Mouse (Mus musculus): ENCODE results near the gene Oasl2. TPM values are rescaled to one million over a fixed set of nuclear protein-coding genes. Genes with fewer than 3 reads are reported as not detected.

Gene Oasl2
- polyA plus RNA-seq, 1 experiment from 2014 or later, result 3.5 TPM

DNA sequence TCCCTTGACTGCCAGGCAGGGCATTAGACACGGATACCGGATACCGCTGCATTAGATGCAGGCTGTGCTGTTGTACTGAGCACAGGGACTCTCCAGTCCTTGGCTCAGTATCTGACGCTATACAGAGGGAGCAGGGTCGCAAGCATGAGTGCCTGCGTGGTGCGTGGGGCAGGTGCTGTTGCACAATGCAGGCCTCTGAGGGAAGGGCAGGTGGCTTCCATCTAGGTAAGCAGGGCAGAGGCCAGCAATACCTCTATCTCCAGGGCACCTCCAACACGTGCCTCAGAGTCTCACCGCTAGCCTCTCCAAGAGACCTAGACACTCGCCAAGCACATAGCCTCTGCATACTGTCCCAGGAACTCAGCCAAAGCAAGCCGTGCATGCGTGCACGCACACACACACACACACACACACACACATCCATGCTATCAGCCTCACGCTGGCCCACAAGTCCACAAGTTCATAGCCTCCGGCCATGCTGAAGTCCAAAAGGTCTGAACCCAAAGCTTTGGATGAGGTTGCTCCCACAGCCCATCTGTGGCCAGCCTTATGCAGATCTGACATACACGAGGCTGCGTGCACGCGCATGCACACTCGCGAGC is 54.6 kb downstream of the Oasl2 start:
- H3K27ac ChIP-seq (replicated peaks; ENCODE audit: low read depth, low read length), result no peak overlapping the region
- no peak overlapping the region for H3K4me3 ChIP-seq (ENCODE audit: low read depth, low read length)
- H3K4me2 ChIP-seq (ENCODE audit: low read depth, low read length), result no peak overlapping the region
- peaks cover 35% of the 10 kb centered on the region for H3K36me3 ChIP-seq (ENCODE audit: control insufficient read depth, insufficient read depth, low read length)
- WGBS, result 73% methylated on average over 21 of the region's 21 CpGs
- peaks cover 7% of the 10 kb centered on the region; the same call in 1 of the 2 replicates for H3K4me1 ChIP-seq (ENCODE audit: control insufficient read depth, insufficient read depth, low read length)
- no peak overlapping the region for H3K9ac ChIP-seq (ENCODE audit: low read depth, low read length)
- H3K27me3 ChIP-seq (replicated peaks; ENCODE audit: control insufficient read depth, insufficient read depth, low read length), result no peaks in the 10 kb centered on the region
- ATAC-seq (ENCODE audit: low read depth), result no peak; the same call in 1 of the 2 replicates
- no peaks in the 10 kb centered on the region for H3K9me3 ChIP-seq (ENCODE audit: control insufficient read depth, low read length)
- DNase-seq (ENCODE audit: low spot score), result no peak

DNA sequence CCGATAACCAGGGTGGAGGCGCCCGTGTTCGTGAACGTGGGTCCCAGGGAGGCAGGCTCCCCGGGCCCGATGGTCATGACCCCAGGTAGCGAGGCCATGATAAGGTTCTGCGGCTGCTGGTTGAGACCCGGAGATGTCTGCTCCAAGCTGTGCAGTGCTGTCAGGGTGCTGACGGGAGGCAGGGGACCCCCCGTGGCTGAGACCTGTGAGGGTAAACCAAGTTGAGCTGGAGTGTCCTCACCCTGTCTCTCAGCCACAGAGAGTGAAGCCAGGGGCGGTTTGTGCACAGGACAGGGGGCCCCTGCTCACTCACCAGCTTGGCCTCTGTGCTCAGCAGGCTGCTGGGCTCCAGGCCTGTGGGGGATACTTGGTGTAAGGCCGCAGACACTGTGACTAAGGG is 56.6 kb downstream of the Oasl2 start:
- Histone ChIP-seq H3K27me3 (replicated peaks; ENCODE audit: control insufficient read depth, insufficient read depth, low read length) (no peaks in the 10 kb centered on the region), H3K9ac (ENCODE audit: low read depth, low read length) (no peak overlapping the region), H3K36me3 (ENCODE audit: control insufficient read depth, insufficient read depth, low read length) (peaks cover 15% of the 10 kb centered on the region), H3K27ac (replicated peaks; ENCODE audit: low read depth, low read length) (no peak overlapping the region), H3K4me3 (ENCODE audit: low read depth, low read length) (no peak overlapping the region), H3K4me2 (ENCODE audit: low read depth, low read length) (no peak overlapping the region), H3K9me3 (ENCODE audit: control insufficient read depth, low read length) (no peaks in the 10 kb centered on the region), H3K4me1 (ENCODE audit: control insufficient read depth, insufficient read depth, low read length) (peaks cover 7% of the 10 kb centered on the region; the same call in 1 of the 2 replicates)
- 84% methylated on average over 12 of the region's 14 CpGs for WGBS
- DNase-seq (ENCODE audit: low spot score) (no peak), ATAC-seq (ENCODE audit: low read depth) (no peak)

DNA sequence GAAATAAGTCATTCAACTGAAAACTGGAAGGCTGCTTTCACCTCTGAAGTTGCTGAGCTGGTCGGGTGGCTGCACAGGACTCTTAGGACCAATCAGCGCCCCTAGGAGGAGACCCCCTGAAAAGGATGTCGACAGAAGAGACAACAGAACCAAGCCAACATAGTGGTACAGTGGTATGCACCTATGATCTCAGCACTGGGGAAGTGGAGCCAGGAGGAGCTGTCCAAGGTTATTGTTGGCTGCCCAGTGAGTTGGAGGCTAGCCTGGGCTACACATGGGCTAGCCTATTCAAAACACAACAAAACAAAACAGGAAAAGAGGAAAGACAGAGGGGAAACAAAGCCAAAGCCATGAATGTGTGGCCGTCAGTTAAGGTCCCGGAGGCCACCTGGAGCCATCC is 61.3 kb downstream of the Oasl2 start:
- H3K4me3 ChIP-seq (ENCODE audit: low read depth, low read length), result no peak overlapping the region
- H3K4me2 ChIP-seq (ENCODE audit: low read depth, low read length), result no peak overlapping the region
- no peaks in the 10 kb centered on the region for H3K27me3 ChIP-seq (replicated peaks; ENCODE audit: control insufficient read depth, insufficient read depth, low read length)
- no peak overlapping the region for H3K9ac ChIP-seq (ENCODE audit: low read depth, low read length)
- H3K27ac ChIP-seq (replicated peaks; ENCODE audit: low read depth, low read length), result no peak overlapping the region
- no peaks in the 10 kb centered on the region for H3K9me3 ChIP-seq (ENCODE audit: control insufficient read depth, low read length)
- DNase-seq (ENCODE audit: low spot score), result no peak
- no peaks in the 10 kb centered on the region for H3K36me3 ChIP-seq (ENCODE audit: control insufficient read depth, insufficient read depth, low read length)
- H3K4me1 ChIP-seq (ENCODE audit: control insufficient read depth, insufficient read depth, low read length), result no peaks in the 10 kb centered on the region
- WGBS, result 85% methylated on average over 5 of the region's 5 CpGs
- no peak for ATAC-seq (ENCODE audit: low read depth)

Small RNA genes within 50 kb of the gene (microRNA-seq; reads per million reads assigned to microRNA genes)
- gene Mir6240 (ENCODE audit: borderline number of aligned reads), result 14.8 reads per million, percentile 31 among the genes with 10 or more reads in this experiment

Other genes starting within 250 kb of the Oasl2 start
- gene Trpv4, start 238.5 kb upstream of the Oasl2 start, polyA plus RNA-seq (2014; fragmentation: Nextera tagmentation; extraction: Ambion mirVana), result 11.9 TPM in 2 replicates
- 123 and 129 TPM in 2 replicates for gene Gltp, start 206.0 kb upstream of the Oasl2 start, polyA plus RNA-seq (2014; fragmentation: Nextera tagmentation; extraction: Ambion mirVana)
- 10.9 and 11.4 TPM in 2 replicates for gene Tchp, start 189.2 kb upstream of the Oasl2 start, polyA plus RNA-seq (2014; fragmentation: Nextera tagmentation; extraction: Ambion mirVana)
- gene Ankrd13a, start 122.3 kb upstream of the Oasl2 start, polyA plus RNA-seq (2014; fragmentation: Nextera tagmentation; extraction: Ambion mirVana), result 61.4 and 65.4 TPM in 2 replicates
- gene Git2, start 121.4 kb upstream of the Oasl2 start, polyA plus RNA-seq (2014; fragmentation: Nextera tagmentation; extraction: Ambion mirVana), result 40.1 and 42.0 TPM in 2 replicates
- gene 1500011B03Rik, start 73.5 kb upstream of the Oasl2 start, polyA plus RNA-seq (2014; fragmentation: Nextera tagmentation; extraction: Ambion mirVana), result 97.9 and 99.8 TPM in 2 replicates
- not detected in 2 replicates for gene 4930519G04Rik, start 43.3 kb upstream of the Oasl2 start, polyA plus RNA-seq (2014; fragmentation: Nextera tagmentation; extraction: Ambion mirVana)
- 0.22 and 0.31 TPM in 2 replicates for gene Gm9936, start 38.3 kb upstream of the Oasl2 start, polyA plus RNA-seq (2014; fragmentation: Nextera tagmentation; extraction: Ambion mirVana)
- 0.56 and 0.85 TPM in 2 replicates for gene Oasl1, start 26.3 kb downstream of the Oasl2 start, polyA plus RNA-seq (2014; fragmentation: Nextera tagmentation; extraction: Ambion mirVana)
- 46.8 and 63.2 TPM in 2 replicates for gene 2210016L21Rik, start 45.2 kb downstream of the Oasl2 start, polyA plus RNA-seq (2014; fragmentation: Nextera tagmentation; extraction: Ambion mirVana)
- 0.10 TPM in 2 replicates for gene Hnf1a, start 74.2 kb downstream of the Oasl2 start, polyA plus RNA-seq (2014; fragmentation: Nextera tagmentation; extraction: Ambion mirVana)
- gene Sppl3, start 114.2 kb downstream of the Oasl2 start, polyA plus RNA-seq (2014; fragmentation: Nextera tagmentation; extraction: Ambion mirVana), result 25.6 and 25.7 TPM in 2 replicates
- 53.2 and 54.0 TPM in 2 replicates for gene Gm10401, start 201.4 kb downstream of the Oasl2 start, polyA plus RNA-seq (2014; fragmentation: Nextera tagmentation; extraction: Ambion mirVana)
- gene Acads, start 222.4 kb downstream of the Oasl2 start, polyA plus RNA-seq (2014; fragmentation: Nextera tagmentation; extraction: Ambion mirVana), result 28.5 and 28.7 TPM in 2 replicates
- 32.2 and 35.4 TPM in 2 replicates for gene Unc119b, start 238.0 kb downstream of the Oasl2 start, polyA plus RNA-seq (2014; fragmentation: Nextera tagmentation; extraction: Ambion mirVana)

All from embryonic facial prominence, embryonic 14.5 days (tissue).